Mouse (Mus musculus): ENCODE measurements around the gene Rap1b. TPM values are rescaled to one million over a fixed set of nuclear protein-coding genes. Genes with fewer than 3 reads are reported as not detected.

The Rap1b gene
- total RNA-seq, 2 experiments from 2014 or later: 48.1 to 52.0 TPM

GRCm38 (mm10) chr10:117859800-117860199 lies 14.0 kb upstream of the Rap1b start:
- DNase-seq: no peak

GRCm38 (mm10) chr10:117858241-117858640 lies 12.4 kb upstream of the Rap1b start:
- no peak for DNase-seq

- DNase-seq: no peak
These were observed 10.3 kb upstream of the Rap1b start for GRCm38 (mm10) chr10:117856001-117856720.

GRCm38 (mm10) chr10:117852648-117853192 lies 6.9 kb upstream of the Rap1b start:
- no peak for DNase-seq

- DNase-seq: no peak
These were observed 3.1 kb upstream of the Rap1b start for GRCm38 (mm10) chr10:117848981-117849380.

- no peak for DNase-seq
These were observed 961 bp upstream of the Rap1b start for GRCm38 (mm10) chr10:117846796-117847195.

GRCm38 (mm10) chr10:117846260-117846632 lies 411 bp upstream of the Rap1b start:
- no peak for DNase-seq

GRCm38 (mm10) chr10:117844782-117845596 lies 846 bp downstream of the Rap1b start:
- DNase-seq: peak; percentile 84 to 88

- no peak for DNase-seq
These were observed 1.6 kb downstream of the Rap1b start for GRCm38 (mm10) chr10:117844279-117844678.

- no peak for DNase-seq
These were observed 2.1 kb downstream of the Rap1b start for GRCm38 (mm10) chr10:117843690-117844089.

GRCm38 (mm10) chr10:117841765-117842164 lies 4.1 kb downstream of the Rap1b start:
- DNase-seq: no peak

- no peak for DNase-seq
These were observed 5.3 kb downstream of the Rap1b start for GRCm38 (mm10) chr10:117840431-117840995.

- no peak for DNase-seq
These were observed 6.1 kb downstream of the Rap1b start for GRCm38 (mm10) chr10:117839737-117840136.

- no peak for DNase-seq
These were observed 6.9 kb downstream of the Rap1b start for GRCm38 (mm10) chr10:117838924-117839323.

- no peak for DNase-seq
These were observed 9.5 kb downstream of the Rap1b start for GRCm38 (mm10) chr10:117836354-117836753.

GRCm38 (mm10) chr10:117835453-117835852 lies 10.4 kb downstream of the Rap1b start:
- DNase-seq: no peak

- no peak for DNase-seq
These were observed 15.0 kb downstream of the Rap1b start for GRCm38 (mm10) chr10:117830797-117831196.

- no peak for DNase-seq
These were observed 16.2 kb downstream of the Rap1b start for GRCm38 (mm10) chr10:117829472-117830155.

- DNase-seq: no peak
These were observed 16.8 kb downstream of the Rap1b start for GRCm38 (mm10) chr10:117829022-117829421.

GRCm38 (mm10) chr10:117828536-117828935 lies 17.3 kb downstream of the Rap1b start:
- DNase-seq: no peak

- DNase-seq: no peak
These were observed 21.2 kb downstream of the Rap1b start for GRCm38 (mm10) chr10:117824647-117825046.

- no peak for DNase-seq
These were observed 21.7 kb downstream of the Rap1b start for GRCm38 (mm10) chr10:117824139-117824538.

All from heart, adult 18-20 months (tissue).